Mouse (Mus musculus) monocyte, adult 5-6 weeks (primary cell): ENCODE results near the gene Cep170b. TPM values are rescaled to one million over a fixed set of nuclear protein-coding genes. Genes with fewer than 3 reads are reported as not detected.

Experiments
- ATAC-seq: fragments of 153-309, 156-312 bp; replicated peaks from 2 replicates; pipeline ENCODE4 v1.8.0; 2017; ENCODE audit warnings: mild to moderate bottlenecking; ENCODE audit not compliant: low TSS enrichment, insufficient number of reproducible peaks, severe bottlenecking, poor library complexity, low FRiP score
- total RNA-seq: library from RNA; stranded (forward); fragments of 200-1000, 200-491, 200-594 nt; gene quantifications from 3 replicates; pipeline ENCODE4 v1.2.3, GENCODE M21; 2017

The Cep170b gene
- total RNA-seq, 1 experiment from 2014 or later: not detected

DNA sequence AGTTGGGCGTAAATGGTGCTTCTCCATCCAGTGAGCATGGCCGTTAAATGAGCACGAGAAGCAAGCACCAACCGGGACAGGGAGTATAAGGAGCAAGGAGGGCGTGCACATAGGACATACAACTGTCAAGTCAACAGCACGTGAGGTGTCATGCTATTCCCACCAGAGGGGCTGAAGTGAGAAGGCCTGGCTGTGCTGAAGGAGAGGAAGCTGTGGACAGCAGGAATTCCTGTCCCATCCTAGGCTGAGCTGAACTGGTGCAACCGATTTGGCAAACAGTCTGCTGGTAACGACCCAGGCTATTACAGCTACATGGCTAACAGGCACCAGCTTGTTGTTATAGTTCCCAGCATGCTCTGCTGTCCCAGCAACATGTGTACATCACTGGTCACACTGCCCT lies 70.8 kb downstream of the Cep170b start:
- no peak for ATAC-seq

DNA sequence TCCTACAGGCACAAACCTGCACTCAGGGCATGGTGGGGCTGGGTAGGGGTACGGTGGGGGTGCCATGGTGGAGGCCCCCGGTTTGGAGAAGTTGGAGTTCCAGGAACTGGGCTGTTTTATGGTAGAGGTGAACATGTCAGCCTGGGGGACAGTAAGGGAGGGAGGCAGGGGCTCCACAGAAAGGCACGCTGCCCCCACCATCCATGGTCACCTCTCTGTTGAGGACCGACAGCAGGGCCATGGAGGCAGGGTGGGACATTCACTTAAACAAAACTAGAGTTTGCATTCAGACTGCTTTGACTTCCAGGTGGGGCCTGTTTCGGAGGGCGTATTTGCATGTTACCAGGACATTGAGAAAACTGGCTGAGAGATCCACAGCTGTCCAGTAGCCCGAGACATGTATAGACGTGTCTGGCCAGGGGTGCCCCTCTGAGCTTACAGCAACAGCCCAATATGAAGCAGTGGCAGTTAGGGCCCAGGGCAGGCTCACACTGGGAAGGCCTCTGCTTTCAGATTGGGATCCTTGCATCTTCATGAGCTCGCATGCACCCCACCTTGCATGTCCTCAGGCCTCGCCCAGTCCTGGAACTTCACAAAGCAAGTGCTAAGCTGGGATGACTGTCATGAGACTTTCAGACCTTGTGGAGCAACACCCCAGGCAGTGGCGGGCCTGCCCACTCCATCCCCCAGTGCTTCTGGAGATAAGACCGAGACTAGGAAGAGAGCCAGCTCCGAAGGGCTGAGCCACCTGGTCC lies 73.5 kb downstream of the Cep170b start:
- ATAC-seq: no peak

DNA sequence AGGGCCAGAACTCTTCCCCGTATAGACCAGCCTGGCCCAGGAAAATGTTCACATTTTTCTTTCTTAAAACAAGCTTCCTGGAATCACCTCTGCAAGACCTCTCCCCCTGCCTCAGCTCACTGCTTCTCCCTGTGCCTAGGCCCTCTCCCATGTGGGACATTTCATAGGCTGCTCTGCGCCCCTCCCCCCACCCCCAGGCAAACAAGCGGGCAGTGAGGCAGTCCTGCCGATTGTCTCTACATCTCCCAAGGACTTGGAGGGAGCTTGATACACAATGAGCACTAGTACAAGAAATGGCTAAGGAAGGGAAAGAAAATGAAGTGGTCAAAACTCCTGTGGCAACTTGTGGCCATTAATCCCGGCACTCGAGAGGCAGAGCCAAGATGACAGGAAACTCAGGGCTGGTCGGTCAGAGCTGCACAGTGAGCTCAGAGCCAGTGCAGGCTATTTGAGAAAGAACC lies 74.1 kb downstream of the Cep170b start:
- ATAC-seq: no peak

- ATAC-seq: no peak
Measured at GRCm38 (mm10) chr12:112794998-112795397, 74.7 kb downstream of the Cep170b start.

DNA sequence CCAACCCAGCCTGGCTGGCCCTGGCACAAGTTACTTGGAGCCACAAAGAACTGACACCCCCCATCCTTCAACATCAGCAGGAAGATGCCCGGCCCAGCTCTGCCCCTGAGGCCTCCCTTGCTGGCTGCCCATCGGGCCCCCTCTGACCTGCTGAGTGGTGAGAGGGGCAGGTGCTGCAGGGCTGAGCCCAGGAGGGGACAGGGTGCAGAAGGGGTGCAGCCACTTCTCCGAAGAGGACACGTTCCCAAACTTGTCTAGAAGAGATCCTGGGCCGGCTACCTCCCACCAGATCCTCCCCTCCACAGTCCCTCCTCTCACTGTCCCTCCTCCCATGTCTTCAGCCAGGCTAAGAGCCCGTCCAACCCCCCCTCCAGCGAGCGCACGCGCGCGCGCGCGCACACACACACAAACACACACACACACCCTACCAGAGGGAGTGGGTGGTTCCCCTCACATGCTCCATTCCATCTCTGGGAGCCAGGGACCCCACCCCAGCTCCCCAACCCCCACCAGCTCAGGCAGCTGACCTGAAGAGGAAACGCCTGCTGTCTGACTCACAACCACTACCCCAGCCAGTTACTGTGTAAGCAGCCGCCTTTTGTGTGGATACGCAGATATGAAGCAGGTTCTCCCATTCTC lies 75.3 kb downstream of the Cep170b start:
- no peak for ATAC-seq

Other genes starting within 250 kb of the Cep170b start
- gene A530016L24Rik, start 231.0 kb upstream of the Cep170b start, total RNA-seq: not detected in 3 replicates
- not detected in 3 replicates for gene Tmem179, start 203.7 kb upstream of the Cep170b start, total RNA-seq
- 2.1 to 13.1 TPM (median 5.6 TPM) in 3 replicates for gene Inf2, start 131.7 kb upstream of the Cep170b start, total RNA-seq
- 81.5 to 125 TPM (median 102 TPM) in 3 replicates for gene Adssl1, start 100.4 kb upstream of the Cep170b start, total RNA-seq
- gene Siva1, start 75.8 kb upstream of the Cep170b start, total RNA-seq: 73.4 to 154 TPM (median 84.8 TPM) in 3 replicates
- gene Akt1, start 45.6 kb upstream of the Cep170b start, total RNA-seq: 151 to 190 TPM (median 176 TPM) in 3 replicates
- 4.3 to 8.3 TPM (median 5.6 TPM) in 3 replicates for gene Zbtb42, start 41.6 kb upstream of the Cep170b start, total RNA-seq
- gene Pld4, start 40.2 kb downstream of the Cep170b start, total RNA-seq: 311 to 369 TPM (median 334 TPM) in 3 replicates
- 0.67 to 1.2 TPM in 2 of 3 replicates, not detected in the other for gene Ahnak2, start 82.2 kb downstream of the Cep170b start, total RNA-seq
- gene Clba1, start 88.5 kb downstream of the Cep170b start, total RNA-seq: 0.96 TPM in 1 of 3 replicates, not detected in the others
- gene Cdca4, start 109.0 kb downstream of the Cep170b start, total RNA-seq: 15.5 to 32.2 TPM (median 18.8 TPM) in 3 replicates
- 61.4 to 99.5 TPM (median 74.8 TPM) in 3 replicates for gene Gpr132, start 147.8 kb downstream of the Cep170b start, total RNA-seq
- gene Jag2, start 209.3 kb downstream of the Cep170b start, total RNA-seq: 0.11 to 3.6 TPM (median 3.4 TPM) in 3 replicates
- gene Nudt14, start 221.7 kb downstream of the Cep170b start, total RNA-seq: 6.5 to 9.3 TPM (median 7.9 TPM) in 3 replicates